Mouse (Mus musculus) heart, postnatal 4 days (tissue): ENCODE measurements around the gene Gm11733. TPM values are rescaled to one million over a fixed set of nuclear protein-coding genes. Genes with fewer than 3 reads are reported as not detected.
A peak's percentile ranks its signal among the peaks of the same experiment; 100 is the strongest.

Experiments
- DNase-seq: peaks from one replicate; pipeline ENCODE4 v3.0.0; 2021
- total RNA-seq, 2 experiments: library from RNA; stranded (reverse); gene quantifications; 2 replicates each; pipeline ENCODE4 v1.2.3; 2021

Gene Gm11733
- total RNA-seq, 2 experiments from 2014 or later = not detected

DNA sequence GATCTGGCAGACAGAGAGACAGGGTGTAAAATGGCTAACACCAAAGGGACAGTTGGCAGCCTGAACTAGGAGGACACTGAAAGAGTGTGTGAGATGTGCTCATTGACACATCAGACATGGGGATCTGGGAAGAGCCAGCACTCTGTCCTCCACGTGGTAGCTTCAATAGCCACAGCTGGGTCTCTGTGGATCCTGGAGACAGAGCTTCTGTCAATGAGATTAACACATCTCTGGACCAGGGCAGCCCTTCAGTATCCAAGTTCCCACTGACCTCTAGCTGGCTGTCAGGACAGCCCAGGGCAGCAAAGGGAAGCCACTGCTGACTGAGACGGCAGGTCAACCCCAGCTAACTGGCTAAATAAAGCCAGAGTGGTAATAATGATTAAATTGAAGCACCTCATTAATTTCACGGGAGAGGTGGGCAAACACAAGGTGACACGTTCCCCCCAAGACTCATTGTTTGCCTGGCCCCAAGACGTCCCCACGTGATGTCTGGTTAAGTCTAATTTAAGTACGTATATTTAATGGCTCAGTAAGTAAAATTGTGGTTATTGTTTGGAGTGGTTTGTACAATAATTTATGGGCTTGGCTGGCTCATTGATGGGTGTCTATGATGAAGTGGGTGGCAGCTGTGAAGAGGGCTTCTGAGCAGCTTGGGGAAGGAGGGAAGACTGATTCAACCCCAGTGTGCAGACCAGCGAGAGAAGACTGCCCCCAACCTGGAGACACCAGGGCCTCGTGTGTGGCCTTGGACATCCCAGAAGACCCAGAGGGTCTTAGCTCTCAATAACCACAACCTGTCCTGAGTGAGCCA, 51.5 kb downstream of the Gm11733 start:
- DNase-seq = no peak

DNA sequence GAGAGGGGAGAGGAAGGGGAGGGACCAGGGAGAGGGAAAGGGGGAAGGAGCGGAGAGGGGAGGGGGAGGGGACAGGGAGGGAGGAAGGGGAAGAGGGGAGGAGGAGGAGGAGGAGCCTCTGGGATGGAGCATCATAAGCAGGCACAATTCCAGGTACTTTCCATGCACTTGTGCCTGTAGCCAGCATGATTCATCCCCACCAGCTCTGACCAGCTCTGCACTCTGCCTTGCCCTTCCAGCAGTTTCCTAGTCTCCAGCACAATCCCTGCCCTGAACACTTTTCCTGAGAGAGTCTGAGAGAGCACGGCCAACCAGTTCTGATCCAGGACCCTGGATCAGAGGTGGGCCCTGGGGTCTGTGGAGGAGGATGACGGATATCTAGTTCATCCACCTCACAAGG, 52.4 kb downstream of the Gm11733 start:
- peak; percentile 59 for DNase-seq

Other genes with a start within 250 kb of the Gm11733 start
- 10 to 100 TPM; 25.4 to 27.4 TPM for gene Tnrc6c, start 169.9 kb downstream of the Gm11733 start, total RNA-seq